Mouse (Mus musculus) testis, adult 2 months (tissue): ENCODE data around the gene Gm28230. TPM values are rescaled to one million over a fixed set of nuclear protein-coding genes. Genes with fewer than 3 reads are reported as not detected.
A peak's percentile ranks its signal among the peaks of the same experiment; 100 is the strongest.

Source experiments
- H3K27ac ChIP-seq: fragments of 200-500 bp; 2 replicates; pipeline ENCODE4 v1.5.1; 2012; ENCODE audit warnings: low read depth, low read length; ENCODE audit not compliant: control insufficient read depth, insufficient read depth
- H3K27me3 ChIP-seq: fragments of 200-500 bp; 2 replicates; pipeline ENCODE4 v1.6.1; 2012; ENCODE audit warnings: mild to moderate bottlenecking, low read length, moderate library complexity; ENCODE audit not compliant: control insufficient read depth, insufficient read depth
- H3K36me3 ChIP-seq: fragments of 200-500 bp; 2 replicates; pipeline ENCODE4 v1.6.1; 2012; ENCODE audit warnings: mild to moderate bottlenecking, low read length; ENCODE audit not compliant: control insufficient read depth, insufficient read depth
- H3K4me1 ChIP-seq: fragments of 200-500 bp; 2 replicates; pipeline ENCODE4 v1.6.1; 2012; ENCODE audit warnings: low read length; ENCODE audit not compliant: control insufficient read depth, insufficient read depth
- H3K4me3 ChIP-seq: fragments of 200-500 bp; 2 replicates; pipeline ENCODE4 v1.5.1; 2012; ENCODE audit warnings: low read depth, mild to moderate bottlenecking, low read length, moderate library complexity, mixed read lengths; ENCODE audit not compliant: control insufficient read depth
- CTCF ChIP-seq: fragments of 200-500 bp; IDR thresholded peaks from 2 replicates; pipeline ENCODE4 v1.5.1; 2012; ENCODE audit warnings: low read depth, mild to moderate bottlenecking, inconsistent platforms, low read length, moderate library complexity; ENCODE audit not compliant: control insufficient read depth, insufficient read depth, insufficient replicate concordance
- POLR2A ChIP-seq: fragments of 200-500 bp; IDR thresholded peaks from 2 replicates; pipeline ENCODE4 v1.6.1; 2012; ENCODE audit warnings: low read depth, mild to moderate bottlenecking, inconsistent platforms, low read length, moderate library complexity; ENCODE audit not compliant: control insufficient read depth
- polyA plus RNA-seq: library from polyadenylated mRNA; depleted of rRNA; stranded (reverse); fragments of >200 nt; gene quantifications from 2 replicates; pipeline ENCODE4 v1.2.3, GENCODE M21; 2012

The Gm28230 gene
- polyA plus RNA-seq, 1 experiment = 0.46 TPM

DNA sequence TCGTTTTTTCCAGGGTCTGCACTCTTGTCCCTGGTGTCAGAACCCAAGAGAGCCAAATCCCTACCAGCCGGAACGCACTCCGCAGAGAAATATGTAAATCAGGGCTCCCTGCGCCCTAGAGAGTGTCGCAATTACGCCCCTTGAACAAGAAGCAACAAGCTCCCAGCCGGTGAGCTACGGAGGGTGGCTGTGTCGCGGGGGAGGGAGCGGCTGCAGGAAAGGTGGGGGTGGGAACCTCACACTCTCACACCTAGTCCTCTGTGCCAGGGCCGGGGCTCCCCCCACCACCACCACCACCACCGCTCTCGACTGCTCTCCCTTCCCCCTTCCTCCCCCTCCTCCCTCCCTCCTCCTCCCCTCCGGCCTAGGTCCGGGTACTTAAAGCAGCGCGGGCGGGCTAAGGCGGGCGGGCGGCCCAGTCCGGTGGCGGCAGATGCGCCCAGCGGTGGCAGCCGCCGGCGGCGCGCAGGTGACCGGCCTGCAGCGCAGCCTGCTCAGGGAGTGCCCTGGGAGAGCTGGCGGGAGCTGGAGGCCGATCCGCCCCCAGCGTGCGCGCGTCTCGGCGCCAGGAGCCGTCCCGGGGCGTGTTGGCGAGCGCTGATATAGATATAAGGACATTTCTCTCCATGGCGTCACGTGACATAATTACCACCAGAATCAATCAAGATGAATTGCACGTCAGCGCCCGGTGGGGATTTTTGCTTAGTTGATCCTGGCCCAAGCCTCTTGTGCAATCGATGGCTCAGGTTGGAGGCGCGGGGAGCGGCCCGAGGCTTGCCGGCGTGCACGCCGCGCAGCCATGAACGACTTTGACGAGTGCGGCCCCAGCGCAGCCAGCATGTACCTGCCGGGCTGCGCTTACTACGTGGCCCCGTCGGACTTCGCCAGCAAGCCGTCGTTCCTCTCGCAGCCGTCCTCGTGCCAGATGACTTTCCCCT, 44.7 kb upstream of the Gm28230 start:
- H3K4me3 ChIP-seq = peak overlapping the region; percentile 45
- no peaks in the 10 kb centered on the region for H3K36me3 ChIP-seq
- H3K27me3 ChIP-seq = peaks cover 13% of the 10 kb centered on the region
- peaks cover 14% of the 10 kb centered on the region for H3K4me1 ChIP-seq
- TF ChIP-seq POLR2A (no peak), CTCF (no peak)
- no peak overlapping the region for H3K27ac ChIP-seq

DNA sequence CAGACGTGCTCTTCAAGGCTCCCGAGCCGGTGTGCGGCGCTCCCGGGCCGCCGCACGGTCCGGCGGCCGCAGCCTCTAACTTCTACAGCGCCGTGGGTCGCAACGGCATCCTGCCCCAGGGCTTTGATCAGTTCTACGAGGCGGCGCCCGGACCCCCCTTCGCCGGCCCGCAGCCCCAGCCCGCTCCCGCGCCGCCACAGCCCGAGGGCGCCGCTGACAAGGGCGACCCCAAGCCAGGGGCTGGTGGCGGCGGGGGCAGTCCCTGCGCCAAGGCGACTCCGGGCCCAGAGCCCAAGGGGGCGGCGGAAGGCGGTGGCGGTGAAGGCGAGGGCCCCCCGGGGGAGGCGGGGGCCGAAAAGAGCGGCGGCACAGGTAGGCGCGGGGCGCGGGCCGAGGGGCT, 43.7 kb upstream of the Gm28230 start:
- Histone ChIP-seq H3K27ac (no peak overlapping the region), H3K27me3 (peaks cover 13% of the 10 kb centered on the region), H3K4me3 (no peak overlapping the region; the same call in 1 of the 2 replicates), H3K36me3 (no peaks in the 10 kb centered on the region), H3K4me1 (peaks cover 15% of the 10 kb centered on the region)
- TF ChIP-seq POLR2A = no peak

DNA sequence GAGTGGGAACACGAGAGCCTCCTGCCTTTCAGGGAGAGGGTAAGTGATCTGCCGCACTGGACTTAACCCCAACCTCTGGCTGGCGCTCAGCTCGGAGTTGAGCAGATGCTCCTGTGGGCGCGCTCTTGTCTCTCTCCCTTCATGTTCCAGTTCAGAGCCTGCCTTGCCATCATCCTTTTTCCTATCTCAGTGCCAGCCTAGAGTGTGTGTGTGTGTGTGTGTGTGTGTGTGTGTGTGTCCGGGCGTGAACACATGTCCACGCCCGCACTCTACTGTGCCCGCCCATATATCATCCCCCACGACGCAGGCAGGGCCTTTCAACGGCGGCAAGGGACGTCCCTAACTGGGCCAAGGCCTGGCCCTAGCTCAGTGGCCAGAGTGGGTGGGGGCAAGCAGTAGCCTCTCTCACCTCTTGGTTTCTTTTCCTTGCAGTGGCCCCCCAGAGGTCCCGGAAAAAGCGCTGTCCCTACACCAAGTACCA, 43.0 kb upstream of the Gm28230 start:
- Histone ChIP-seq H3K36me3 (no peaks in the 10 kb centered on the region), H3K27me3 (peaks cover 13% of the 10 kb centered on the region), H3K4me1 (peaks cover 15% of the 10 kb centered on the region), H3K27ac (no peak overlapping the region), H3K4me3 (no peak overlapping the region)
- TF ChIP-seq CTCF = no peak
- TF ChIP-seq POLR2A = no peak

DNA sequence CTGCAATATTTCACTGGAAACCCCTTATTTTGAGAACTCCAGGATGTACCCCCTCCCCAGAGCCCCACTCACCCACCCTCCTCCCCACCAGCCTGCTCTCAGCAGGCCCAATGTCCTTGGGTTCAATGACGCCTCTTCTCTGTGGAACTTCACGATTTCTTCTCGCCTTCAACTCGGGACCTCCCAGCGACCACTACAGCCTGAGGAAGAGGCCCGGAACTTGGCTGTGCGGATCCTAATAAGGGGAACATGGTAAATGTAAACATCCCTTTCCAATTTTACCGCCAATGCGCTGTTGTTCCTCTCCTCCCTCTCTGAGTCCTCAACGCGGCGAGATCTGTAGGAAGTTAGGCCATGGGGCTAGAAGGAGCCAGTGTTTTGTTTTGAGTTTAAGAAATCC, 42.4 kb upstream of the Gm28230 start:
- H3K4me1 ChIP-seq = peaks cover 15% of the 10 kb centered on the region
- H3K27me3 ChIP-seq = peaks cover 13% of the 10 kb centered on the region
- no peak overlapping the region for H3K27ac ChIP-seq
- H3K36me3 ChIP-seq = no peaks in the 10 kb centered on the region
- H3K4me3 ChIP-seq = no peak overlapping the region
- no peak for TF ChIP-seq POLR2A
- no peak for TF ChIP-seq CTCF

DNA sequence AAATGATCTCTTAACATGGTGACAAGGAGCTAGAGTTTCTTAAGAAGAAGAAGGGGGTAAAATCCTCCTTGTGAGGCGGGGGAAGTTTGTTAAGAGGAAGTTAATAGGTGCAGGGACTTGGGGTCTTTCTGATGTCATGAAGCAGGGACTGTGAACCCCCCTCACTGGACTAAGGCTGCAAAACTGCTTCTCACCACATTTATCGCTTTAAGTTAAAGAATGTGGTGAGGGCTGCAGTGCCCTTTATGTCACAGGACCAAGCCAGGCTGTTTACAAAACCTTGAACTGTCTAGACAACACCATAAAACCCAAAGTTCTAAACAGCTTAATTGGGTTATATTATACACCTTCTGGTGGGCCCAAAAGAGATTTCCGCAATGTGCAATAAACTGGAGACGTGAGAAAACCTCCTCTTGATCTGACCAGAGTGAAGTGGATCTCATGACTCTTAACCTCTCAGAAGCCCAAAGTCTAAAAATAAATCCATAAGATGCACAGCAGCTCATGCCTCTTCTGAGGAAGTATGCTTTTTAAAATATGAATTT, 41.4 kb upstream of the Gm28230 start:
- H3K36me3 ChIP-seq = no peaks in the 10 kb centered on the region
- TF ChIP-seq POLR2A (no peak), CTCF (no peak)
- H3K27me3 ChIP-seq = peaks cover 17% of the 10 kb centered on the region
- peaks cover 11% of the 10 kb centered on the region for H3K4me1 ChIP-seq
- no peak overlapping the region for H3K27ac ChIP-seq
- H3K4me3 ChIP-seq = no peak overlapping the region

DNA sequence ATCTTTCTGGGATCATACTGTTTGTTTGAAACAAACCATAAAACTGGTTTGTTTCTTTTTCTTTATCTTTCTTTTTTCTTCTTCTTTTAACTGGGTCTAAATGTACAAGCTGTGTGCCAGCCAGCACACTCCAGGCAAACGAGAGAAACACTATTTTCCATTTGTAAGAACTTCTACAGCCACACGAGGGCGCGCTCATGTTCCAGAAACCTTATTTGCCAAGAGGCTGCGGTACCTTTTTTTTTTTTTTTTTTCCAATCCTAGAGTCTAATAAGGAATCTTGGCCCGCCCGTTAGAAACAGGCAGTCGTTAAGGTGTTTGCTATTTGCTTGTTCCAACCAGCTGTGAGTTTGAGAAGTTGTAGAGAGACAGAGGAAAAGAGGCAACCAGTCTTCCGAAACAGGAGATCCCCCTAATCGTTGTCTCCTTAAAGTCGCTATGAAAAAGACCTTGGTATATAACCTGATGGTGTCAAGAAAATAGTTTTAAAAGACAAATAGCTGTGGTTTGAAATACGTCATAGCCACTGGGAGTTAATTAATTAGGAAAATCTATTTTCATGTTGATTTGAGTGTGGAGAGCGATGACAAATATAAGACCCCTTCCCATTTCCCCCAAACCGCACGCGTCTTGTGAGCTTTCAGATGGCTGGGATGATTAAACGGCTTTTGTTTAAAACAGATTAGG, 40.1 kb upstream of the Gm28230 start:
- Histone ChIP-seq H3K4me3 (no peak overlapping the region), H3K27me3 (peaks cover 16% of the 10 kb centered on the region), H3K4me1 (peaks cover 12% of the 10 kb centered on the region), H3K36me3 (no peaks in the 10 kb centered on the region), H3K27ac (no peak overlapping the region)
- peak; percentile 17; the same call in 1 of the 2 replicates for TF ChIP-seq CTCF
- TF ChIP-seq POLR2A = no peak

DNA sequence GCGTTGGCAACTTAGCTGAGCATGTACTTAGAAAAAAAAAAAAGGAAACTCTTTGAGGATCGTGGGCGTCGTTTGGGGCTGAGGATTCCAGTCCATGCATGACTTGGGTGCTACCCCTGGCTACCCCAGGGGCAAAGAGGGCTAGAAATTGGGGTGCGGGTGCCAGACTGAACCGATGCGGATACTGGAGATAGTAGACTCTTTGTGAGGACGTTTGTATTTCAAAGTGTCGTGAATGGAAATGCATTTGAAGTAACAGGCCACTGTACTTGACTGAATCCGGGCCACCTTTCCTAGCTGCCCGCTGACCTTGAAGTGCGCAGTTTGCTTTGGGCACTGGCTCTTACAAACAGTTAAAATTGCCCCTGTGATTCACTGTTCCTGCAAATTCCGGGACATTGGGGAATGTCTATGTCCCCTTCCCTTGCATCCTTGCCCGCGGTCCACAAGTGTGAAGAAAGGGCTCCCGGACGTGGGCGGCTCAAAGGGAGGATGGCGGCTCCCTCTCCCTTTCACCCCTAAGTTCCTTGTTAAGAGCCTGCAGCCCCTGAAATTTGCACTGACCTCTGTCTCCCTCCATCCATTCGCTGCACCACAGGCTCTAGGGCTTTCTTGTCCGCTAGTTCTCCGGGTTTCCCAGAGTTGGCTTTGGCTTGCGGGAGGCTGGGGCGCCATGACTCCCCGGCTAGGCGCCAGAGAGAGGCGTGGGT, 39.4 kb upstream of the Gm28230 start:
- no peaks in the 10 kb centered on the region for H3K36me3 ChIP-seq
- no peak overlapping the region for H3K4me3 ChIP-seq
- H3K27me3 ChIP-seq = peaks cover 14% of the 10 kb centered on the region
- TF ChIP-seq POLR2A = no peak
- no peak for TF ChIP-seq CTCF
- H3K27ac ChIP-seq = no peak overlapping the region
- peaks cover 10% of the 10 kb centered on the region for H3K4me1 ChIP-seq
